Mouse (Mus musculus): ENCODE measurements around the gene Rabgap1l. TPM values are rescaled to one million over a fixed set of nuclear protein-coding genes. Genes with fewer than 3 reads are reported as not detected.

Gene Rabgap1l
- total and polyA plus RNA-seq, 2 experiments: 6.4 to 78.7 TPM

- WGBS: 84% methylated on average over 2 of the region's 2 CpGs
- Histone ChIP-seq H3K4me1 (ENCODE audit: control insufficient read depth, insufficient read depth, low read length) (no peaks in the 10 kb centered on the region), H3K36me3 (ENCODE audit: control insufficient read depth, insufficient read depth, low read length) (no peaks in the 10 kb centered on the region), H3K27ac (replicated peaks; ENCODE audit: insufficient read depth, low read depth, low read length) (no peak overlapping the region), H3K79me2 (ENCODE audit: control insufficient read depth, insufficient read depth, low read length) (no peaks in the 10 kb centered on the region), H3K27me3 (ENCODE audit: control insufficient read depth, insufficient read depth, low read length) (no peaks in the 10 kb centered on the region), H3K9ac (ENCODE audit: low read depth, low read length) (no peak overlapping the region), H3K4me3 (ENCODE audit: insufficient read depth, low read depth, low read length) (no peak overlapping the region)
- no peak for TF ChIP-seq POLR2A (IDR thresholded peaks at IDR 0.05; ENCODE audit: extremely low read depth, insufficient read depth, low read length)
- no peak for TF ChIP-seq CTCF (IDR thresholded peaks at IDR 0.05; ENCODE audit: low read depth, low read length)
- no peak for DNase-seq (ENCODE audit: extremely low read depth, low read depth, low spot score)
These were observed 492.3 kb downstream of the Rabgap1l start for GRCm38 (mm10) chr1:160300704-160301103.

DNA sequence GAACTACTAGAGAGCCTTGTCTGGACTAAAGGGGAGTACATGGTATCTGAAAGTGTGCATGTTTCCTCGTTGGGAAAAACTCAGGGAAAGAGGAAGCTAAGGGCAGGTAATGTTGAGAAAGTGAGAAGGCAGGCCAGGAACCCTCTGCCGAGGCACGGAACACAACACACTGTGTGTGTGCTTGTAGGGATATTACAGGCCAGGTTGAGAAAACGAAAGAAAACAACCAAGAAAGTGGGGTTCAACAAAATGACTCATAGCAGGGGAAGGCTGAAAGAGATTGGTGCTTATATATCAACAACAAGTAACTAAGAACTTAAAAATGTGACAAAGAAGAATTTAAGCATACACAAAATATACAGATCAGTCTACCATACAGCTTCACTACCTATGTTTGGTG, 493.0 kb downstream of the Rabgap1l start:
- no peak for TF ChIP-seq CTCF (IDR thresholded peaks at IDR 0.05; ENCODE audit: low read depth, low read length)
- no peak for TF ChIP-seq POLR2A (IDR thresholded peaks at IDR 0.05; ENCODE audit: extremely low read depth, insufficient read depth, low read length)
- Histone ChIP-seq H3K27ac (replicated peaks; ENCODE audit: insufficient read depth, low read depth, low read length) (no peak overlapping the region), H3K27me3 (ENCODE audit: control insufficient read depth, insufficient read depth, low read length) (no peaks in the 10 kb centered on the region), H3K9ac (ENCODE audit: low read depth, low read length) (no peak overlapping the region), H3K79me2 (ENCODE audit: control insufficient read depth, insufficient read depth, low read length) (no peaks in the 10 kb centered on the region), H3K4me1 (ENCODE audit: control insufficient read depth, insufficient read depth, low read length) (no peaks in the 10 kb centered on the region), H3K36me3 (ENCODE audit: control insufficient read depth, insufficient read depth, low read length) (no peaks in the 10 kb centered on the region), H3K4me3 (ENCODE audit: insufficient read depth, low read depth, low read length) (no peak overlapping the region)
- no peak for DNase-seq (ENCODE audit: extremely low read depth, low read depth, low spot score)
- whole genome bisulfite sequencing: 82% methylated on average over 4 of the region's 4 CpGs

GRCm38 (mm10) chr1:160298893-160299292, 494.1 kb downstream of the Rabgap1l start:
- no peak for DNase-seq (ENCODE audit: extremely low read depth, low read depth, low spot score)
- Histone ChIP-seq H3K4me1 (ENCODE audit: control insufficient read depth, insufficient read depth, low read length) (no peaks in the 10 kb centered on the region), H3K27me3 (ENCODE audit: control insufficient read depth, insufficient read depth, low read length) (no peaks in the 10 kb centered on the region), H3K4me3 (ENCODE audit: insufficient read depth, low read depth, low read length) (no peak overlapping the region), H3K79me2 (ENCODE audit: control insufficient read depth, insufficient read depth, low read length) (no peaks in the 10 kb centered on the region), H3K36me3 (ENCODE audit: control insufficient read depth, insufficient read depth, low read length) (no peaks in the 10 kb centered on the region), H3K9ac (ENCODE audit: low read depth, low read length) (no peak overlapping the region), H3K27ac (replicated peaks; ENCODE audit: insufficient read depth, low read depth, low read length) (no peak overlapping the region)
- WGBS: 81% methylated on average over 1 of the region's 1 CpGs
- no peak for TF ChIP-seq CTCF (IDR thresholded peaks at IDR 0.05; ENCODE audit: low read depth, low read length)

- Histone ChIP-seq H3K27me3 (ENCODE audit: control insufficient read depth, insufficient read depth, low read length) (no peaks in the 10 kb centered on the region), H3K4me1 (ENCODE audit: control insufficient read depth, insufficient read depth, low read length) (no peaks in the 10 kb centered on the region), H3K4me3 (ENCODE audit: insufficient read depth, low read depth, low read length) (no peak overlapping the region), H3K9ac (ENCODE audit: low read depth, low read length) (no peak overlapping the region), H3K79me2 (ENCODE audit: control insufficient read depth, insufficient read depth, low read length) (no peaks in the 10 kb centered on the region), H3K36me3 (ENCODE audit: control insufficient read depth, insufficient read depth, low read length) (no peaks in the 10 kb centered on the region), H3K27ac (replicated peaks; ENCODE audit: insufficient read depth, low read depth, low read length) (no peak overlapping the region)
- TF ChIP-seq CTCF (IDR thresholded peaks at IDR 0.05; ENCODE audit: low read depth, low read length) (no peak), POLR2A (IDR thresholded peaks at IDR 0.05; ENCODE audit: extremely low read depth, insufficient read depth, low read length) (no peak)
- no peak for DNase-seq (ENCODE audit: extremely low read depth, low read depth, low spot score)
- 91% methylated on average over 3 of the region's 3 CpGs for WGBS
These were observed 495.3 kb downstream of the Rabgap1l start for GRCm38 (mm10) chr1:160297701-160298100.

GRCm38 (mm10) chr1:160295323-160295722, 497.7 kb downstream of the Rabgap1l start:
- Histone ChIP-seq H3K79me2 (ENCODE audit: control insufficient read depth, insufficient read depth, low read length) (no peaks in the 10 kb centered on the region), H3K4me1 (ENCODE audit: control insufficient read depth, insufficient read depth, low read length) (no peaks in the 10 kb centered on the region), H3K4me3 (ENCODE audit: insufficient read depth, low read depth, low read length) (no peak overlapping the region), H3K27ac (replicated peaks; ENCODE audit: insufficient read depth, low read depth, low read length) (no peak overlapping the region), H3K36me3 (ENCODE audit: control insufficient read depth, insufficient read depth, low read length) (no peaks in the 10 kb centered on the region), H3K27me3 (ENCODE audit: control insufficient read depth, insufficient read depth, low read length) (no peaks in the 10 kb centered on the region), H3K9ac (ENCODE audit: low read depth, low read length) (no peak overlapping the region)
- DNase-seq (ENCODE audit: extremely low read depth, low read depth, low spot score): no peak
- 88% methylated on average over 1 of the region's 1 CpGs for WGBS
- no peak for TF ChIP-seq CTCF (IDR thresholded peaks at IDR 0.05; ENCODE audit: low read depth, low read length)
- TF ChIP-seq POLR2A (IDR thresholded peaks at IDR 0.05; ENCODE audit: extremely low read depth, insufficient read depth, low read length): no peak

DNA sequence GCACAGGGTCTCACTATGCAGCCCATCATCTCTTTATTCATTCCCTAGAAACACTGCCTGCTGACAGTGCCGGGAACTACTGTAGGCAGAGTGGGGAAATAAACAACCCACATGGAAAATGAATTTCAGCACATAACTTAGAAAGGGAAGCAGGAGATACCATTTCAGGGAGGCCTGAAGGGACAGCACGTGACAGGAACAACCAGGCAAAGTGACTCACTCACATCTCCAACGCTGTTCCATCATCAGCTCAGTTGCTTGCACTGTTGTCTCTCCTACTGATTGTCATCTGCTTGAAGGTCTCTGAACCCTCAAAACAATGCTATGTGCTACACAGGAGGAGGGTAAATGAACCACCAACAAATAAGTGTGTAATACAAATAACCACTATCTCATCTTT, 499.5 kb downstream of the Rabgap1l start:
- H3K27me3 ChIP-seq (ENCODE audit: control insufficient read depth, insufficient read depth, low read length): no peaks in the 10 kb centered on the region
- no peaks in the 10 kb centered on the region for H3K79me2 ChIP-seq (ENCODE audit: control insufficient read depth, insufficient read depth, low read length)
- H3K27ac ChIP-seq (replicated peaks; ENCODE audit: insufficient read depth, low read depth, low read length): no peak overlapping the region
- WGBS: 76% methylated on average over 3 of the region's 3 CpGs
- H3K9ac ChIP-seq (ENCODE audit: low read depth, low read length): no peak overlapping the region
- no peak overlapping the region for H3K4me3 ChIP-seq (ENCODE audit: insufficient read depth, low read depth, low read length)
- no peaks in the 10 kb centered on the region for H3K36me3 ChIP-seq (ENCODE audit: control insufficient read depth, insufficient read depth, low read length)
- no peak for TF ChIP-seq CTCF (IDR thresholded peaks at IDR 0.05; ENCODE audit: low read depth, low read length)
- no peak for TF ChIP-seq POLR2A (IDR thresholded peaks at IDR 0.05; ENCODE audit: extremely low read depth, insufficient read depth, low read length)
- no peak for DNase-seq (ENCODE audit: extremely low read depth, low read depth, low spot score)
- no peaks in the 10 kb centered on the region for H3K4me1 ChIP-seq (ENCODE audit: control insufficient read depth, insufficient read depth, low read length)
